Mouse (Mus musculus) testis, adult 2 months (tissue): ENCODE data around the gene Phf21a.

Experiments
- CTCF ChIP-seq: fragments of 200-500 bp; IDR thresholded peaks from 2 replicates; pipeline ENCODE4 v1.5.1; 2012; ENCODE audit warnings: low read depth, mild to moderate bottlenecking, inconsistent platforms, low read length, moderate library complexity; ENCODE audit not compliant: control insufficient read depth, insufficient read depth, insufficient replicate concordance
- POLR2A ChIP-seq: fragments of 200-500 bp; IDR thresholded peaks from 2 replicates; pipeline ENCODE4 v1.6.1; 2012; ENCODE audit warnings: low read depth, mild to moderate bottlenecking, inconsistent platforms, low read length, moderate library complexity; ENCODE audit not compliant: control insufficient read depth

- no peak for TF ChIP-seq POLR2A
- TF ChIP-seq CTCF: no peak
These were observed 280.5 kb downstream of the Phf21a start for GRCm38 (mm10) chr2:92373437-92373813.
